Mouse (Mus musculus): ENCODE measurements around the gene Tns1. TPM values are rescaled to one million over a fixed set of nuclear protein-coding genes. Genes with fewer than 3 reads are reported as not detected.
A peak's percentile ranks its signal among the peaks of the same experiment; 100 is the strongest.

The Tns1 gene
- polyA plus RNA-seq, 1 experiment from 2014 or later: 137 TPM

DNA sequence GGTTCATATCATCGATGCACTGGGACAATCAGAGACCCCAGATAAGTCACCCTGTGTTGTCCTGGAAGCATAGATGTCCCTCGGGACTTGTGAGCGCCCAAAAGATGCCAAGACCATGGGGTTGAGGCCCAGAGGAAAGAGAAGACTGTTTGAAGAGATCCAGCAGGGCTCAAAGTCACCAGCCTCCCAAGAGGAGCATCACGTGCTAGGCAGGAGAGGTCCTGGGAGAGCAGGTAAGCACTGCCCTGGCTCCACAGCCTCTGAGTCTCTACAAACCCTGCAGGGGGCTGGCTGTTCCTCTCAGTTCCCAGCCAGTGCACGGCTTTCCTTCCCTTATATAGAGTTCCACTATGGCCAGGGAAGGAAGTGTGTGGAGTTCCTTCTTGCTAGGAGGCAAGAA lies 101.7 kb downstream of the Tns1 start:
- H3K4me3 ChIP-seq (ENCODE audit: low read length): no peak overlapping the region
- H3K9ac ChIP-seq (ENCODE audit: low read length): no peak overlapping the region
- no peaks in the 10 kb centered on the region for H3K36me3 ChIP-seq (ENCODE audit: control insufficient read depth, insufficient read depth, low read length)
- ATAC-seq (ENCODE audit: low read depth): no peak
- WGBS: 73% methylated on average over 5 of the region's 5 CpGs
- no peaks in the 10 kb centered on the region for H3K9me3 ChIP-seq (ENCODE audit: control insufficient read depth, low read length)
- peaks cover 52% of the 10 kb centered on the region for H3K4me1 ChIP-seq (replicated peaks; ENCODE audit: control insufficient read depth, insufficient read depth, low read length)
- no peak overlapping the region for H3K27ac ChIP-seq (ENCODE audit: low read length)
- H3K27me3 ChIP-seq (ENCODE audit: control insufficient read depth, insufficient read depth, low read depth, low read length): no peaks in the 10 kb centered on the region
- no peak overlapping the region for H3K4me2 ChIP-seq (ENCODE audit: low read depth, low read length)

DNA sequence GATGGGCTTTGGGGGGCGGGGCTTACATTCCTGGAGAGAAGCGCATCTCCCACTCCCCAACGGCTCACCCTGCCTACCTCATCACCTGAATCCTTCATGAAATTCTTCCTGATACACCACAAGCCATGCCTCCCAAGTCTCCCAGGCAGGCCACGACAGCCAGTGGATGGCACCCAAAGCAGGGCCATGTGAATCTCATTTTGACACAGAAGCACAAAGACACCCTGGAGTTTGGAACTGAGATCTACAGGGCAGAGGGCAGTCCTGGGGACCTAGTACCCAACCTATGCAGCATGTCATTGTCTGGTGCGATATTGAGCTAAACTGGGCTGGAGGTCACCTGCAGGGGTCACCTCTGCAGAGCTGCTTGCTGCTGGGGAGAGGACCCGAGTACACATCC lies 104.0 kb downstream of the Tns1 start:
- Histone ChIP-seq H3K36me3 (ENCODE audit: control insufficient read depth, insufficient read depth, low read length) (no peaks in the 10 kb centered on the region), H3K4me1 (replicated peaks; ENCODE audit: control insufficient read depth, insufficient read depth, low read length) (peaks cover 50% of the 10 kb centered on the region), H3K27me3 (ENCODE audit: control insufficient read depth, insufficient read depth, low read depth, low read length) (no peaks in the 10 kb centered on the region), H3K9me3 (ENCODE audit: control insufficient read depth, low read length) (no peaks in the 10 kb centered on the region), H3K4me2 (ENCODE audit: low read depth, low read length) (no peak overlapping the region), H3K4me3 (ENCODE audit: low read length) (no peak overlapping the region), H3K27ac (ENCODE audit: low read length) (no peak overlapping the region), H3K9ac (ENCODE audit: low read length) (no peak overlapping the region)
- WGBS: 73% methylated on average over 6 of the region's 6 CpGs
- ATAC-seq (ENCODE audit: low read depth): no peak

DNA sequence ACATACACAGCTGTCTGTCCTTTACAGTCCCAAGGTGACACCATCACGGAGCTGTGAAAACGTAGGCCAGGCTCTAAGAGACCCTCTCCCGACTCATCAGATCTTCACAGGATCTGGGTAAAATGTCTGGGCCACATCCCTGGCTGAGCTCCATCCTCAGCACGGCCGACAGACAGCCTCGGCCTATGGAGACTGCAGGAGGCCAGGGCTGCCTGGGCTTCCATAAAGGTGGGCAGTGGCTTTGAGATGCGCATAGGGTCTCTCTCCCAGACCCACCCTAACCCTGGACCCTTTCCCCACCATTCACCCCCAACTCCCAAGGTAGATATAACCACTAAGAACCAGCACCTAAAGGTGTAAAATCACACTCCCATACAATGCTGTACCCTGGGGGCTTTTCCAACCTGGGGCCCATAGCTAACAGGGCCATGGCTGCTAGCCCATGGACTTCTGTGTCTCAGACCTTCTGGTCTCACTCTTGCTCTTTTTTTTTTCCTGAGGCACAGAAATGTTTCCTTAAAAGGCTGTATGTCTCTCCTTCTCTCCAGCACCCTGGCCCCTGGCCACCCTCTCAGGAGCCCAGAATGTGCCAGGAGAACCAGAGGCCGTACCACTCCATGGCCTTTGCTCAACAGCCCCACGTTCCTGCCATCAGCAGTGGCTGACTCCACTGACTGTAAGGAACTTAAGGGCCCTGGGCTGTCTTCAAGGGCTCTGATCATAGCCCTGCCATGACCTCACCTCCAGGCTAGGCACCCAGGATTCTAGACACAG lies 106.7 kb downstream of the Tns1 start:
- no peaks in the 10 kb centered on the region for H3K27me3 ChIP-seq (ENCODE audit: control insufficient read depth, insufficient read depth, low read depth, low read length)
- no peak overlapping the region for H3K4me3 ChIP-seq (ENCODE audit: low read length)
- H3K4me1 ChIP-seq (replicated peaks; ENCODE audit: control insufficient read depth, insufficient read depth, low read length): peaks cover 57% of the 10 kb centered on the region
- H3K4me2 ChIP-seq (ENCODE audit: low read depth, low read length): no peak overlapping the region
- peak overlapping the region; percentile 11; the same call in 1 of the 2 replicates for H3K9ac ChIP-seq (ENCODE audit: low read length)
- WGBS: 68% methylated on average over 9 of the region's 9 CpGs
- no peaks in the 10 kb centered on the region for H3K36me3 ChIP-seq (ENCODE audit: control insufficient read depth, insufficient read depth, low read length)
- H3K9me3 ChIP-seq (ENCODE audit: control insufficient read depth, low read length): no peaks in the 10 kb centered on the region
- no peak for ATAC-seq (ENCODE audit: low read depth)
- H3K27ac ChIP-seq (ENCODE audit: low read length): peak overlapping the region; percentile 86

DNA sequence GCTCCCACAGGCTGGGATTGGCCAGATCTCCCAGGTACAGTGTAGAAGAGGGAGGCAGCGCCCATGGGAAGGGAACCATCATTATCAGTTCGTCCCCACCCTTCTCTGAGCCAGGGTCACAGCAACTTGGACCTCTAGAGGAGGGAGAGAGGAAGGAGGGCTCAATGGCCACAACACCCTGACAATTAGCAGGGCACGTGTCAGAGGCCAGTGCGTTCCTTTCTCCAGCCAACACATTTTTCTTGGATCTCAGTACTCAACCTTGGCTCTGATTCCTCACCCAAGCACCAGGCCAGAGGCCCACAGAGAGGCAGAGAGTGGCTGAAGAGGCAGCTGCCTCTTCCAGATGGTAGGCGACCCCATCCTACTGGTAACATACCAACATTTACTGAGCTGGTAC lies 107.6 kb downstream of the Tns1 start:
- no peaks in the 10 kb centered on the region for H3K9me3 ChIP-seq (ENCODE audit: control insufficient read depth, low read length)
- no peak overlapping the region for H3K4me3 ChIP-seq (ENCODE audit: low read length)
- H3K4me1 ChIP-seq (replicated peaks; ENCODE audit: control insufficient read depth, insufficient read depth, low read length): peaks cover 62% of the 10 kb centered on the region
- H3K27me3 ChIP-seq (ENCODE audit: control insufficient read depth, insufficient read depth, low read depth, low read length): no peaks in the 10 kb centered on the region
- H3K9ac ChIP-seq (ENCODE audit: low read length): no peak overlapping the region
- no peak overlapping the region for H3K4me2 ChIP-seq (ENCODE audit: low read depth, low read length)
- H3K36me3 ChIP-seq (ENCODE audit: control insufficient read depth, insufficient read depth, low read length): no peaks in the 10 kb centered on the region
- ATAC-seq (ENCODE audit: low read depth): peak; percentile 6
- 55% methylated on average over 5 of the region's 5 CpGs for WGBS
- H3K27ac ChIP-seq (ENCODE audit: low read length): peak overlapping the region; percentile 86

DNA sequence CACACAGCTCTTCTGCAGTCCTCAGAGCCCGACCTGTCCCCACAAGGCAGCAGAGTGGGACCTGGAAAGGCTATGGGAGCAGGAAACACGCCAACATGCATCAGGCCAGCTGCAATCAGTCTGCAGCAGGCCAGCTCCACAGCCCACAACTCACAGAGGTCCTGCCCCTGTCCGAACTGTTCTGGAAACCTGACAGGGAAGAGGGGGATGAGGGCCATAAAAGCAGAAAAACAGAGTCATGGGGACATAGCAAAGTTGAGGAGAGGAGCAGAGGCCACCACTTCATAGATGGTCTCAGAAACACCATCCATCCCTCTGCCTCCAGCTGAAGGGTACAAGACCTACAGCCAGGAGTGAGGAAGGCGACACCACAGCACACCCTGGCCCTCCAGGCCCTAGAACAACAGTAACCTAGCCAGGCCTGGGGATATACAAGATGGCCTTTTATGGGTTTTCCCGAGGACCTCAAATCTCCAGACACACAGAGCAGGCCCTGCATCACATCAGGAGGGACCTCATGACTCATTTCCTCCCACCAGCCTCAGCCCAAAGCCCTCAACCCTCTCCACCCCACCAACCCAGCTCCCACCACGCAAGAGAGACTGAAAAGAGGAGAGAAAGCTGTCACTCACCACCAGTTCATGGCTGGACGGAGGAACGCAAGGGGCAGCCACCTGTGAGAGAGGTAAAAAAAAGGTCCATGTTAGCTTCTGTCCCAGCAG lies 108.6 kb downstream of the Tns1 start:
- Histone ChIP-seq H3K4me2 (ENCODE audit: low read depth, low read length) (no peak overlapping the region), H3K9ac (ENCODE audit: low read length) (peak overlapping the region; percentile 12; the same call in 1 of the 2 replicates), H3K4me3 (ENCODE audit: low read length) (no peak overlapping the region), H3K4me1 (replicated peaks; ENCODE audit: control insufficient read depth, insufficient read depth, low read length) (peaks cover 62% of the 10 kb centered on the region), H3K27ac (ENCODE audit: low read length) (peak overlapping the region; percentile 86), H3K9me3 (ENCODE audit: control insufficient read depth, low read length) (0 out of 2 replicates have a peak, but pooled peaks cover 3% of the 10 kb centered on the region), H3K36me3 (ENCODE audit: control insufficient read depth, insufficient read depth, low read length) (peaks cover under 1% of the 10 kb centered on the region; the same call in 1 of the 2 replicates), H3K27me3 (ENCODE audit: control insufficient read depth, insufficient read depth, low read depth, low read length) (no peaks in the 10 kb centered on the region)
- ATAC-seq (ENCODE audit: low read depth): peak; percentile 84
- WGBS: 36% methylated on average over 8 of the region's 8 CpGs

DNA sequence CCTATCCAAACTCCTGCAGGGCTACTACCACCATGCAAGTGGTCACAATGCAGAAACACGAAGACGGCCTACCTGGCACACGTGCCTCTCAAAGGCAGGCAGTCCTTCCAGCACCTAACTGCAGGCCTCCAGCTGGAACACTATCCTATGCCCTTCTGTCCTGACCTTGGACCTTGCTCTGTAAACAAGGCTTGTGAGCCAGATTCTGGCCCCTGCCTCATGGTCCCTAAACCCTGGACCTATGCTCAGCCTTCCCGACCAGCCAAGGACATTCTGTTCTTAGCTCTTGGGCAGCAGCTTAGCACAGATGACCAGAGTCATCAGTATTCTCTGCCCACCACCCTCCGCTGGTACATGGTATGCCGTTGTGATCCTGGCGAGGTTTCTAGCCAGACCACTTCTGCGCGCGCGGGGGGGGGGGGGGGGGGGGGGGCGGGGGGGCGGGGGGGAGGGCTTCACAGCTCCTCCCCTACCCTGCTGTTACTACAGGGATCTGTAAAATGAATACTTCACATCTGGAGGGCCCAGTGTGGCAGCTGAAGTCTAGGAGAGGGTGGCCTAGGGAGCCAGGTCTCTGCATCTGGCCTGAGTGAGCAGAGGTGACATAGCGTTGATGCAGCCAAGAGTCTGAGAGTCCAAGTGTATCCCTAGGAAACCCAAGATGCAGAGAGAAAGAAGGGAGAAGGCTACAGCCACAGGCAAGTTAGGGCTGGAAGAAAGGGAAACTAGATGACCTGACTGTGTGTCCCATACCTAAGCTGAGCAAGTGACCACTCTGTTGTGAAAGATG lies 109.5 kb downstream of the Tns1 start:
- Histone ChIP-seq H3K4me1 (replicated peaks; ENCODE audit: control insufficient read depth, insufficient read depth, low read length) (peaks cover 68% of the 10 kb centered on the region), H3K27ac (ENCODE audit: low read length) (peak overlapping the region; percentile 86), H3K9me3 (ENCODE audit: control insufficient read depth, low read length) (0 out of 2 replicates have a peak, but pooled peaks cover 3% of the 10 kb centered on the region), H3K9ac (ENCODE audit: low read length) (0 out of 2 replicates have a peak overlapping the region, but pooled peaks have one; percentile 15), H3K27me3 (ENCODE audit: control insufficient read depth, insufficient read depth, low read depth, low read length) (no peaks in the 10 kb centered on the region), H3K36me3 (ENCODE audit: control insufficient read depth, insufficient read depth, low read length) (peaks cover 4% of the 10 kb centered on the region; the same call in 1 of the 2 replicates), H3K4me3 (ENCODE audit: low read length) (no peak overlapping the region), H3K4me2 (ENCODE audit: low read depth, low read length) (0 out of 2 replicates have a peak overlapping the region, but pooled peaks have one; percentile 1)
- peak; percentile 45 for ATAC-seq (ENCODE audit: low read depth)
- WGBS: 23% methylated on average over 10 of the region's 14 CpGs

DNA sequence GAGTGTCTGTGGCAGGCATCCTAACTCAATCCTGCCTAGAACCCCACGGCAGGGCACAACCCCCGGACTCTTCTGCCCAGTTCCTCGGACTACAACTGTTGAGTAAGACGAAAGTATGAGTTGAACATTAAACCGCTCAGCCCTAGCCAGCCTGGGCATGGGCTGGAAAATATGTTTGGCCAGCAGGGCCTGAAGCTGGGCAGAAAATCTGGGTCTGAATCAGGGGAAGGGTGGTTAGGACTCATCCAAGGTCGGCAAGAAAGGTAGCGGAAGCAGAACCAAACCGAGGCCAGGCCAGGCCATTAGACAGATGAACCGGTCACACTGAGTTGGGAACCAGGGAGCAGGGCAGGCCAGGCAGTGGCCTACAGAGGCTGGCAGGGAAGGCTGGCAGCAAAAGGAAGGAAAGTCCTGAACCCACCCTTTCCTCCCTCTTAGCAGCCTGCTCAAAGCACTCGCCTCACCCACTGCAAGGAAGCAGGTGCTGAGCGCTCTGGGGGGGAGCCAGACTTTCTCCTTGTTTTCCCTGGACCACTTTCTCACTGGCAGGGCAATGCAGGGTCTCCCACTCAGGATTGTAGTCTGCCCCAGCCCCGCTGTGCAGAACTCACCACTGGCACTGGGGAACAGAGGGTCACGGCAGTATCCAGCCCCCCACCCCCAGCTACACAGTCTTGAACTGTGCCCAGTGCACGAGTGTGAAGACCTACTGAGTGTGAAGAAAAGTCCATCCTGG lies 110.8 kb downstream of the Tns1 start:
- Histone ChIP-seq H3K27me3 (ENCODE audit: control insufficient read depth, insufficient read depth, low read depth, low read length) (no peaks in the 10 kb centered on the region), H3K9me3 (ENCODE audit: control insufficient read depth, low read length) (0 out of 2 replicates have a peak, but pooled peaks cover 3% of the 10 kb centered on the region), H3K36me3 (ENCODE audit: control insufficient read depth, insufficient read depth, low read length) (peaks cover 4% of the 10 kb centered on the region; the same call in 1 of the 2 replicates), H3K4me1 (replicated peaks; ENCODE audit: control insufficient read depth, insufficient read depth, low read length) (peaks cover 79% of the 10 kb centered on the region), H3K4me2 (ENCODE audit: low read depth, low read length) (no peak overlapping the region), H3K9ac (ENCODE audit: low read length) (peak overlapping the region; percentile 54), H3K27ac (ENCODE audit: low read length) (peak overlapping the region; percentile 80), H3K4me3 (ENCODE audit: low read length) (no peak overlapping the region)
- 75% methylated on average over 14 of the region's 14 CpGs for WGBS
- no peak for ATAC-seq (ENCODE audit: low read depth)

DNA sequence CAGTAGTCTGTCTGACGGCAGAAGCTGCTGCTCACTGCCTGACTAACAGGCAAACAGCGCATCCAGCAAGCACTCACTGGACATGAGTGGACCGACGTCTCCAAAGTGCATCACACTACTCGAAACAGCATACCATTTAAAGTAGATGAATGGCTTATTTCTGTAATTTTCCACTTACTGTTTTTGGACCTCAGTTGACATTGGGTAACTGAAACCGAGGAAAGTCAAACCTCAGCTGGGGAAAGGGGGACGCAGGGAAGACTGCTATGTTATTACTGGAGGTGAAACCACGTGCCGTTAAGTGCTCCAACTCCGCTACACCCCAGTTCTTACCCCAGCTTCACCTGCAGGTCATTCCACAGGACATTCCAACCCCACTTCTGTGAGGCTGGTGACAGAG lies 111.5 kb downstream of the Tns1 start:
- no peak for ATAC-seq (ENCODE audit: low read depth)
- Histone ChIP-seq H3K4me2 (ENCODE audit: low read depth, low read length) (no peak overlapping the region), H3K36me3 (ENCODE audit: control insufficient read depth, insufficient read depth, low read length) (peaks cover 4% of the 10 kb centered on the region; the same call in 1 of the 2 replicates), H3K27me3 (ENCODE audit: control insufficient read depth, insufficient read depth, low read depth, low read length) (no peaks in the 10 kb centered on the region), H3K9ac (ENCODE audit: low read length) (no peak overlapping the region), H3K9me3 (ENCODE audit: control insufficient read depth, low read length) (0 out of 2 replicates have a peak, but pooled peaks cover 3% of the 10 kb centered on the region), H3K27ac (ENCODE audit: low read length) (peak overlapping the region; percentile 80), H3K4me3 (ENCODE audit: low read length) (no peak overlapping the region), H3K4me1 (replicated peaks; ENCODE audit: control insufficient read depth, insufficient read depth, low read length) (peaks cover 79% of the 10 kb centered on the region)
- 65% methylated on average over 10 of the region's 10 CpGs for WGBS
